Mouse (Mus musculus): Measurements from ENCODE around the gene Nutf2-ps1. TPM values are rescaled to one million over a fixed set of nuclear protein-coding genes. Genes with fewer than 3 reads are reported as not detected.

The Nutf2-ps1 gene
- polyA plus RNA-seq, 1 experiment: 34.3 TPM

DNA sequence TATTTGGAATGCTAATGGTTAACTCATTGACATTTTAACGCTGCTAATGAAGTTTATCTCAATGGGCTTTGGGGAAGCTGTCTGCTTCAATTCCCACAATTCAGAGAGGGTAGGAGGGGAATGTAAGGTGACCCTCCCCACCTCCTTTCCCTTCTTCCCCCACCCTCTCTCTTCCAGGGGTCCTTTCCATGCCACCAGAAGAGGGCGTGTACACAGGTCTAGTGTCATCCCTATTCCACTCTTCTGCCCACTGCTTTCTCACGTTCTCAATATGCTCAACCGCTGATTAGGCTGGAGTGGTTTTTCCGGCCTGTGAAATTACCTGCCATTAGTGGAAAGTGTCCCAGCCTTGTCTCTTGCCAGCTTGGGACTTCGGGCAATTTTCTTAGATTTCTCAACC is 32.0 kb downstream of the Nutf2-ps1 start:
- Histone ChIP-seq H3K79me2 (ENCODE audit: control insufficient read depth, insufficient read depth) (no peaks in the 10 kb centered on the region), H3ac (ENCODE audit: control insufficient read depth, insufficient read length) (no peak overlapping the region), H3K4me3 (no peak overlapping the region), H3K4me2 (ENCODE audit: low read depth) (peak overlapping the region; percentile 69), H3K36me3 (ENCODE audit: control insufficient read depth, insufficient read depth) (no peaks in the 10 kb centered on the region), H3K27me3 (ENCODE audit: control insufficient read depth, insufficient read depth, insufficient read length) (no peaks in the 10 kb centered on the region)
- TF ChIP-seq CEBPB (IDR thresholded peaks at IDR 0.05; ENCODE audit: insufficient read depth, poor library complexity, severe bottlenecking) (no peak), MYOD1 (IDR thresholded peaks at IDR 0.05; ENCODE audit: control insufficient read depth in 1 of 3, insufficient read length in 2 of 3, low read depth in 2 of 3) (no peak), MAX (IDR thresholded peaks at IDR 0.05; ENCODE audit: low read depth) (no peak), TCF12 (IDR thresholded peaks at IDR 0.05; ENCODE audit: insufficient read depth, poor library complexity, severe bottlenecking) (no peak), POLR2A (IDR thresholded peaks at IDR 0.05; ENCODE audit: insufficient read length, low read depth) (no peak), MYOG (IDR thresholded peaks at IDR 0.05; ENCODE audit: control insufficient read depth in 1 of 3, insufficient read depth in 1 of 3, insufficient read length in 2 of 3, low read depth in 2 of 3) (no peak), E2F4 (IDR thresholded peaks at IDR 0.05; ENCODE audit: insufficient read depth) (no peak), POLR2AphosphoS2 (IDR thresholded peaks at IDR 0.05; ENCODE audit: insufficient read length, low read depth) (no peak), TCF3 (IDR thresholded peaks at IDR 0.05; ENCODE audit: insufficient read length, low read depth) (no peak), USF1 (IDR thresholded peaks at IDR 0.05; ENCODE audit: low read depth) (no peak), SRF (IDR thresholded peaks at IDR 0.05; ENCODE audit: control insufficient read depth, insufficient read length, low read depth) (no peak), REST (IDR thresholded peaks at IDR 0.05; ENCODE audit: insufficient read depth, insufficient read length) (no peak)

- peak overlapping the region; percentile 64 for H3K4me2 ChIP-seq (ENCODE audit: low read depth)
These were observed 33.8 kb downstream of the Nutf2-ps1 start for GRCm38 (mm10) chr19:53554981-53555616.

GRCm38 (mm10) chr19:53554402-53554801 is 34.5 kb downstream of the Nutf2-ps1 start:
- H3ac ChIP-seq (ENCODE audit: control insufficient read depth, insufficient read length): no peak overlapping the region
- H3K79me2 ChIP-seq (ENCODE audit: control insufficient read depth, insufficient read depth): no peaks in the 10 kb centered on the region
- TF ChIP-seq MYOD1 (IDR thresholded peaks at IDR 0.05; ENCODE audit: control insufficient read depth in 1 of 3, insufficient read length in 2 of 3, low read depth in 2 of 3): no peak
- TF ChIP-seq POLR2AphosphoS2 (IDR thresholded peaks at IDR 0.05; ENCODE audit: insufficient read length, low read depth): no peak
- TF ChIP-seq REST (IDR thresholded peaks at IDR 0.05; ENCODE audit: insufficient read depth, insufficient read length): no peak
- TF ChIP-seq SRF (IDR thresholded peaks at IDR 0.05; ENCODE audit: control insufficient read depth, insufficient read length, low read depth): no peak
- no peak for TF ChIP-seq E2F4 (IDR thresholded peaks at IDR 0.05; ENCODE audit: insufficient read depth)
- no peak for TF ChIP-seq TCF12 (IDR thresholded peaks at IDR 0.05; ENCODE audit: insufficient read depth, poor library complexity, severe bottlenecking)
- no peak for TF ChIP-seq POLR2A (IDR thresholded peaks at IDR 0.05; ENCODE audit: insufficient read length, low read depth)
- TF ChIP-seq USF1 (IDR thresholded peaks at IDR 0.05; ENCODE audit: low read depth): no peak
- TF ChIP-seq CEBPB (IDR thresholded peaks at IDR 0.05; ENCODE audit: insufficient read depth, poor library complexity, severe bottlenecking): no peak
- no peaks in the 10 kb centered on the region for H3K27me3 ChIP-seq (ENCODE audit: control insufficient read depth, insufficient read depth, insufficient read length)
- no peaks in the 10 kb centered on the region for H3K36me3 ChIP-seq (ENCODE audit: control insufficient read depth, insufficient read depth)
- no peak overlapping the region for H3K4me3 ChIP-seq
- peak overlapping the region; percentile 64 for H3K4me2 ChIP-seq (ENCODE audit: low read depth)

More at GRCm38 (mm10) chr19:53554981-53555616, 33.8 kb downstream of the Nutf2-ps1 start:
- no peak for TF ChIP-seq TCF3 (IDR thresholded peaks at IDR 0.05; ENCODE audit: insufficient read length, low read depth)
- peak in 1 of 3 experiments; percentile 5 for TF ChIP-seq MYOD1 (IDR thresholded peaks at IDR 0.05; ENCODE audit: control insufficient read depth in 1 of 3, insufficient read length in 2 of 3, low read depth in 2 of 3)
- no peaks in the 10 kb centered on the region for H3K36me3 ChIP-seq (ENCODE audit: control insufficient read depth, insufficient read depth)
- H3ac ChIP-seq (ENCODE audit: control insufficient read depth, insufficient read length): no peak overlapping the region
- no peak overlapping the region for H3K4me3 ChIP-seq
- no peaks in the 10 kb centered on the region for H3K79me2 ChIP-seq (ENCODE audit: control insufficient read depth, insufficient read depth)
- H3K27me3 ChIP-seq (ENCODE audit: control insufficient read depth, insufficient read depth, insufficient read length): no peaks in the 10 kb centered on the region

- no peaks in the 10 kb centered on the region for H3K79me2 ChIP-seq (ENCODE audit: control insufficient read depth, insufficient read depth)
- no peak overlapping the region for H3ac ChIP-seq (ENCODE audit: control insufficient read depth, insufficient read length)
- no peaks in the 10 kb centered on the region for H3K36me3 ChIP-seq (ENCODE audit: control insufficient read depth, insufficient read depth)
- no peak overlapping the region for H3K4me3 ChIP-seq
- TF ChIP-seq MAX (IDR thresholded peaks at IDR 0.05; ENCODE audit: low read depth) (no peak), POLR2AphosphoS2 (IDR thresholded peaks at IDR 0.05; ENCODE audit: insufficient read length, low read depth) (no peak), MYOD1 (IDR thresholded peaks at IDR 0.05; ENCODE audit: control insufficient read depth in 1 of 3, insufficient read length in 2 of 3, low read depth in 2 of 3) (no peak), CEBPB (IDR thresholded peaks at IDR 0.05; ENCODE audit: insufficient read depth, poor library complexity, severe bottlenecking) (no peak), MYOG (IDR thresholded peaks at IDR 0.05; ENCODE audit: control insufficient read depth in 1 of 3, insufficient read depth in 1 of 3, insufficient read length in 2 of 3, low read depth in 2 of 3) (no peak), TCF12 (IDR thresholded peaks at IDR 0.05; ENCODE audit: insufficient read depth, poor library complexity, severe bottlenecking) (no peak), POLR2A (IDR thresholded peaks at IDR 0.05; ENCODE audit: insufficient read length, low read depth) (no peak), USF1 (IDR thresholded peaks at IDR 0.05; ENCODE audit: low read depth) (no peak), SRF (IDR thresholded peaks at IDR 0.05; ENCODE audit: control insufficient read depth, insufficient read length, low read depth) (no peak), REST (IDR thresholded peaks at IDR 0.05; ENCODE audit: insufficient read depth, insufficient read length) (no peak), TCF3 (IDR thresholded peaks at IDR 0.05; ENCODE audit: insufficient read length, low read depth) (no peak), E2F4 (IDR thresholded peaks at IDR 0.05; ENCODE audit: insufficient read depth) (no peak)
- H3K4me2 ChIP-seq (ENCODE audit: low read depth): peak overlapping the region; percentile 66
- H3K27me3 ChIP-seq (ENCODE audit: control insufficient read depth, insufficient read depth, insufficient read length): no peaks in the 10 kb centered on the region
These were observed 36.1 kb downstream of the Nutf2-ps1 start for GRCm38 (mm10) chr19:53552795-53553194.
